In the genomic region with DNA sequence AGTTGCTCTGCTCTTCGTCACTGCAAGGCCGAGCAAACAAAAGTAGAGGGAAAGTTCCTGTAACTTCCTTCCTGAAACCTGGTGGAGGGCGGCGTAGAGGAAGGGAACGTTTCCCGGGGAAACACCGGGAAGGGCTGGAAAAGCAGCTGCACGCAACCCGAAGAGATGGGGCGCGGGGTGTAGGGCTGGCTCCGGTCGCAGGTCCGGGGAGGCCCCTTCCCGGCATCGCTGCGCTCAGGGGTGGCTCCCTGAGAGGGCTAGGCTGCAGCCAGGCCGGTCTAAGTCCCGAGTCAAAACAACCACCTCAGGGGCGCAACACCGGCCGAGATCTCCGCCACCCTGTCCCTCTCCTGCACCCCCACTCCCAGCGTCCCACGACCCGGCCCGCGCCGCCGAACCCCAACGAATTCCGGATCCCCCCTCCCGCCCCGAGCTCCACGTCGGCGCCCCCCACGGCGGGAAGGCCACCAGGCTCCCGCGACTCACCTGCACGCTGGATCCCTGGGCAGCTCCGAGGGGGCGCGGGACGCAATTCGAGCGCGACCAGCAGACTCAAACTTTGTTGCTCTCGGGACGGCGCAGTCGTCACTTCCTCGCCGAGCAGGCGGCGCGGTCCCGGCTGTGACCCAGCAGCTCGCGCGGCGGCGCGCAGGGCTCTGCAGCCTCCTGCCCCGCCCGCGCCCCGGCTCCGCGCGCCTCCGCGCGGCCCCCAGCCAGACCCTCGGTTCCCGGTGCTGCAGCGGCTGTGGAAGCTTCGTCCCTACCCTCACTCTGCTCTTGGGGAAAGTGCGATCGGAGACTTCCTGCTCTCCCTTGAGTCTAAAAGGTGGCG, we compare ENCODE assay signal across 8 mouse cellular contexts. TPM values are rescaled to one million over a fixed set of nuclear protein-coding genes. Genes with fewer than 3 reads are reported as not detected.
DNase-seq lines count a peak whose midpoint lies in the region; ATAC-seq and TF ChIP-seq lines count a peak whose summit lies in the region.

A gene (minus strand): TSS at position 593 of the 832 bp plus-strand sequence.

- H3K9me3 ChIP-seq in ES-E14 (ENCODE audit: control insufficient read depth, insufficient read depth, low read depth, low read length): no peaks in the 10 kb centered on the region
- no peaks in the 10 kb centered on the region for H3K9me3 ChIP-seq in forebrain, embryonic 16.5 days (ENCODE audit: control insufficient read depth, low read length)
- no peaks in the 10 kb centered on the region for H3K9me3 ChIP-seq in lung, embryonic 15.5 days

- under 1% methylated on average over 78 of the region's 82 CpGs for WGBS in forebrain, embryonic 16.5 days
- under 1% methylated on average over 76 of the region's 82 CpGs for WGBS in lung, embryonic 15.5 days
- WGBS in thymus, adult 2 months: under 1% methylated on average over 82 of the region's 82 CpGs

- H3K27me3 ChIP-seq in forebrain, embryonic 16.5 days (replicated peaks; ENCODE audit: control insufficient read depth, insufficient read depth, low read length): no peaks in the 10 kb centered on the region
- H3K27me3 ChIP-seq in lung, embryonic 15.5 days: no peaks in the 10 kb centered on the region
- H3K27me3 ChIP-seq in thymus, adult 2 months (ENCODE audit: control insufficient read depth, insufficient read depth, low read length): no peaks in the 10 kb centered on the region

- 0 out of 2 replicates have a peak, but pooled peaks have one; percentile 40 for TF ChIP-seq CTCF in thymus, adult 2 months (IDR thresholded peaks at IDR 0.05; ENCODE audit: borderline replicate concordance, control insufficient read depth, extremely low read depth, insufficient read depth, low read length, poor library complexity)

- H3K4me3 ChIP-seq in ES-E14 (ENCODE audit: insufficient read depth in 1 of 2, low read depth in 1 of 2, low read length in 2 of 2, poor library complexity in 1 of 2, severe bottlenecking in 1 of 2): peak within 1 kb of the TSS; percentile 71 to 93
- H3K4me3 ChIP-seq in forebrain, embryonic 16.5 days (replicated peaks; ENCODE audit: low read length): peak within 1 kb of the TSS; percentile 75
- H3K4me3 ChIP-seq in lung, embryonic 15.5 days: peak within 1 kb of the TSS; percentile 85
- peak within 1 kb of the TSS; percentile 67 for H3K4me3 ChIP-seq in thymus, adult 2 months (ENCODE audit: control insufficient read depth, insufficient read depth, low read length)

- peak within 1 kb of the TSS; percentile 32 for H3K27ac ChIP-seq in ES-E14 (ENCODE audit: insufficient read depth, low read depth, low read length, poor library complexity, severe bottlenecking)
- H3K27ac ChIP-seq in forebrain, embryonic 16.5 days (ENCODE audit: low read length): peak within 1 kb of the TSS; percentile 37
- peak within 1 kb of the TSS; percentile 95 for H3K27ac ChIP-seq in lung, embryonic 15.5 days
- peak within 1 kb of the TSS; percentile 2; the same call in 1 of the 2 replicates for H3K27ac ChIP-seq in thymus, adult 2 months (ENCODE audit: control insufficient read depth, insufficient read depth, low read length)

- peaks cover 3% of the 10 kb centered on the region for H3K36me3 ChIP-seq in ES-E14 (ENCODE audit: control insufficient read depth, insufficient read depth, low read length, poor library complexity, severe bottlenecking)
- H3K36me3 ChIP-seq in forebrain, embryonic 16.5 days (ENCODE audit: control insufficient read depth, insufficient read depth): no peaks in the 10 kb centered on the region
- no peaks in the 10 kb centered on the region for H3K36me3 ChIP-seq in lung, embryonic 15.5 days
- H3K36me3 ChIP-seq in thymus, adult 2 months (ENCODE audit: control insufficient read depth, insufficient read depth, low read length): no peaks in the 10 kb centered on the region

- TF ChIP-seq POLR2A in thymus, adult 2 months (IDR thresholded peaks at IDR 0.05; ENCODE audit: control insufficient read depth, extremely low read depth, insufficient read depth, low read length, poor library complexity): peak; percentile 92

- peak within 1 kb of the TSS; percentile 99 for H3K4me2 ChIP-seq in forebrain, embryonic 16.5 days (ENCODE audit: low read length)
- H3K4me2 ChIP-seq in lung, embryonic 15.5 days: peak within 1 kb of the TSS; percentile 80

- peaks cover 20 to 41% of the 10 kb centered on the region in 2 experiments for H3K4me1 ChIP-seq in ES-E14 (ENCODE audit: control insufficient read depth in 2 of 2, insufficient read depth in 2 of 2, low read length in 2 of 2, poor library complexity in 1 of 2)
- peaks cover 44% of the 10 kb centered on the region for H3K4me1 ChIP-seq in forebrain, embryonic 16.5 days (replicated peaks; ENCODE audit: control insufficient read depth, insufficient read depth, low read length)
- H3K4me1 ChIP-seq in lung, embryonic 15.5 days: peaks cover 45% of the 10 kb centered on the region
- peaks cover 40% of the 10 kb centered on the region for H3K4me1 ChIP-seq in thymus, adult 2 months (replicated peaks; ENCODE audit: control insufficient read depth, insufficient read depth, low read length)

- in situ Hi-C loops in ES-E14 (cut with MboI; ENCODE audit: low sequenced_read_pairs in 2 of 2, unreplicated experiment in 2 of 2): no loop called here

- ATAC-seq in forebrain, embryonic 16.5 days: peak; percentile 73
- peak; percentile 79 for ATAC-seq in lung, embryonic 15.5 days (ENCODE audit: borderline replicate concordance, extremely low read depth, low FRiP score, low TSS enrichment)
- ATAC-seq in neutrophil, adult 5-6 weeks (ENCODE audit: extremely low read depth, insufficient number of reproducible peaks, low FRiP score, poor library complexity, severe bottlenecking): peak; percentile 44

- H3K9ac ChIP-seq in ES-E14 (ENCODE audit: insufficient read depth, low read depth, low read length, poor library complexity, severe bottlenecking): peak within 1 kb of the TSS; percentile 76
- H3K9ac ChIP-seq in forebrain, embryonic 16.5 days (replicated peaks; ENCODE audit: low read depth, low read length): peak within 1 kb of the TSS; percentile 74
- peak within 1 kb of the TSS; percentile 92 for H3K9ac ChIP-seq in lung, embryonic 15.5 days

- DNase-seq in ES-E14 (ENCODE audit: low read depth, low spot score): no peak
- DNase-seq in cerebellum, adult 18-20 months: peak; percentile 69 to 77
- DNase-seq in heart, postnatal 4 days: peak; percentile 86
- peak in 1 of 2 experiments; percentile 39 for DNase-seq in layer of hippocampus, adult 8-10 months (ENCODE audit: low spot score in 2 of 2)
- DNase-seq in thymus, adult 2 months: peak; percentile 86

TF ChIP-seq in ES-E14, 5 proteins besides CTCF, POLR2A, EP300 and RAD21:
- TF ChIP-seq ZC3H11A (IDR thresholded peaks at IDR 0.05; ENCODE audit: borderline replicate concordance, low read depth, low read length): no peak
- no peak for TF ChIP-seq HCFC1 (IDR thresholded peaks at IDR 0.05; ENCODE audit: borderline replicate concordance, insufficient read depth, low read length)
- TF ChIP-seq ZNF384 (IDR thresholded peaks at IDR 0.05; ENCODE audit: low read depth, low read length): no peak
- TF ChIP-seq MAFK (IDR thresholded peaks at IDR 0.05; ENCODE audit: insufficient read depth, low read depth, low read length): no peak
- no peak for TF ChIP-seq CHD2 (IDR thresholded peaks at IDR 0.05; ENCODE audit: low read depth, low read length)

RNA-seq across cellular contexts. Expression of the gene that starts here (rescaled TPM):
- 9.6 and 19.3 TPM in 2 replicates for total RNA-seq in ES-E14 (2012; rRNA removed)
- 3.8 and 4.4 TPM in 2 replicates for polyA plus RNA-seq in forebrain, embryonic 16.5 days (2015; fragmentation: Nextera tagmentation; extraction: Ambion mirVana)
- total RNA-seq in heart, postnatal 4 days (2021): 10 to 100 TPM; 18.5 to 18.6 TPM
- total RNA-seq in layer of hippocampus, adult 8-10 months (2022): 10 to 100 TPM; 21.6 to 28.5 (median 26.0) TPM
- polyA plus RNA-seq in lung, embryonic 15.5 days (2015; fragmentation: Nextera tagmentation; extraction: Ambion mirVana): 11.7 and 12.5 TPM in 2 replicates
- total RNA-seq in neutrophil, adult 5-6 weeks (2017): 79.1 and 84.4 TPM in 2 replicates
- 26.1 and 30.9 TPM in 2 replicates for polyA plus RNA-seq in thymus, adult 2 months (2012; rRNA removed)

Comparison
In these comparisons a context has a peak if more than half of its experiments do, and no peak if none do; other contexts are left out.
1. H3K27ac ChIP-seq: peak in every context shown above with its lines; median percentile 95 in lung, embryonic 15.5 days; 37 in forebrain, embryonic 16.5 days; 32 in ES-E14; 2 in thymus, adult 2 months.